Mouse (Mus musculus) fibroblast of lung, adult 2 months (primary cell): ENCODE measurements around the gene Gnat2.

Source experiments
- DNase-seq: peaks from one replicate; pipeline ENCODE4 v3.0.0-alpha.2; 2011; ENCODE audit warnings: low read depth

The Gnat2 gene

DNA sequence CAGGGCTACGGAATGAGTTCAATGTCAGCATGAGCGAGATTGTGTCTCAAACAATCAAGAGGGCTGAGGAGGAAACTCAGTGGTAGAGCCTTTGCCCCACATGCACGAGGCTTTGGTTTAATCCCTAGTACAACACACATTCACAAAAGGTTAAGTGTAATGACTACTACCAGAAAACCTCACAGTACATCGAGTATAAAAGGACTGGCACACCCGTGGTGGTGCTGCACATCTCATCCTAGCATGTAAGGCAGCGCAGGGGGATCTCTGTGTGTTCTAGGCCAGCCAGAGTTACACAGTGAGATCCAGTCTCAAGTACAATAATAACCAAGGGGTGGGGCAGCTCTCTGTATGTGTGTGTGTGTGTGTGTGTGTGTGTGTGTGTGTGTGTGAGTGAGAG, 24.9 kb downstream of the Gnat2 start:
- no peak for DNase-seq

DNA sequence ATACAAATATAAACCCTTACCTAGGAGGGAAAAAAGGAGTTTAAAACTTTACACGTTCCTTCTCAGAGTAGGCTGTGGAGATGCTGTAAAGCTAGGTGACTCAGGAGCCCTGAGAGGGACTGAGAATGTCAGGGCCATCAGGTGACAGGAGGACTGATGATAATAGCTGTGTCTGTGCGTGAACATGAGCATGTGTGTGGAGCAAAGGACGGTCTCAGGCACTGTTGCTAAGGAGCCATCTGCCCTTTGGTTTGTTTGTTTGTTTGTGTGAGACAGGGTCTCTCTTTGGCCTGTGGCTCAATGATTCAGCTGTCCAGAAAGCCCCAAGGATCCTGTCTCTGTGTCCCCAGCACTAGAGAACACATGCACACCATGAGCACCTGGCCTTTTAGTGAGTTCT, 28.5 kb downstream of the Gnat2 start:
- DNase-seq, result no peak

DNA sequence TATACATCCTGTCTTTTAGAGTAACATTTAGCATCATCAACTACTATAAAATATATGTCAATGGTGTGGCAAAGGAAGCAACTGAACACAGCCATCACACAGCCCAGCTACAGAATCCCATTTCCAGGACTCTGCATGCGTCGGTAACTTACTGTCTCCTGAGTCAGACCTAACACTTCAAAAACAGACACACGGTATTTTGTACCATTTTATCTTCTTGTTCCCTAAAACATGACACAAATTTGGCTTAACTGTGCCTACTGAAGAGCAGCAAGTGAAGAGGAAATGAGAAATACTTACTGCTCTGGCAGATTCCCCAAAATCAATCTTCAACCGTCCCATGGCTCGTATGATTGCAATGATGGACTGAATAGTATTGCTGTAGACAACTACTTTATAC, 30.7 kb downstream of the Gnat2 start:
- DNase-seq, result no peak

DNA sequence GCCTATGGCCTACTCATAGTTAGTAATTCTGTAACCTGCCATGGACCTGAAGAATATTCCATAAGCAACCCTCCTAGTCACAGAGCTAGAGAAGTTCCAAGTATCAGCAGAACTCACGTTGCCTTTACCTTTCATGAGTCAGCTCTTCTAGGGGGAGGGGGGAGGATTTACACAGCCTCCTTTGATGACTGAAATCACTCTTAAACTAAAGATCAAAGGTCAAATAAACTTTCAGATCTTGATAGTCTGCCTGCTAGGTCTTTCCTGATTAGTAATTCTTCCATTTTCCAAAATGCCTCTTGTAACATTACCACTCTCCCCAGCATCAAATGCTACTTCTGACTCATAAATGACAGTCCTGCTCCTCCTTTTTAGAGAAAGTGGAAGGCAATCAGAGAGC, 31.5 kb downstream of the Gnat2 start:
- no peak for DNase-seq

DNA sequence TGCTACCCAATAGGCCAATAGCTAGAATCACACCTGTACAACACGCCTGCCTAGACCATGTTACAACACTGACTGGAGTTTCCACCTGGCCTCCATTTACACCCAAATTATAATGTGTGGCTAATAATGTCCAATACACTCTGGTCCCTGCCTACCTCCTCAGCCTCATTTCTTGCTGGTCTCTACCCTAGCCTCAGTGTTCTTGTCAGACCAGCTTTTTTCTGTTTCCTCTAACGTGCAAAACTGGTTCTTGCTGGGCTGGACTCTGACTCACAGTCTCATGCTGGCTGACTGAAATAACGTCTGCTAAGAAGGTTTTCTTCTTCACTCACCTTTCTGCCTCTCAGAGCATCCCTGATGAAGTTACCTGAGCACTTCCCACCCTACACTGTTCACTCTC, 33.7 kb downstream of the Gnat2 start:
- DNase-seq, result no peak

DNA sequence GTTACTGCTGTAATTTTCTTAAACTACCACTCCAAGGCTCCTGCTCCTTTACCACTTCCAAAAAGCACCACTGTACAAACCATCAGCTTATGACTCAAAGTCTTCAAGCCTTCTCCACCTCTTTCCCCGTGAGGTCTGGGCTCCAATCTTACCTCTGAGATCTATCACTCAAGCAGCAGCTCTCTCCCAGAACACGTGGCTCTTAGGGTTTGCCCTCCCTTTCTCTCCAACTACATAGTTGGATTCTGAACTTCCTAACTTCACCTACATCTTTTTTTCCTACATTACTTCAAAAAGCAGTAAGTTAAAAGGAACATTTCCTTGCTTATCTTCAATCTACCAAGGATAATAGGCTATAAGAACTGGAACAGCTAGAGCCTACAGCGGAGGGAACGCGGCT, 35.9 kb downstream of the Gnat2 start:
- no peak for DNase-seq

DNA sequence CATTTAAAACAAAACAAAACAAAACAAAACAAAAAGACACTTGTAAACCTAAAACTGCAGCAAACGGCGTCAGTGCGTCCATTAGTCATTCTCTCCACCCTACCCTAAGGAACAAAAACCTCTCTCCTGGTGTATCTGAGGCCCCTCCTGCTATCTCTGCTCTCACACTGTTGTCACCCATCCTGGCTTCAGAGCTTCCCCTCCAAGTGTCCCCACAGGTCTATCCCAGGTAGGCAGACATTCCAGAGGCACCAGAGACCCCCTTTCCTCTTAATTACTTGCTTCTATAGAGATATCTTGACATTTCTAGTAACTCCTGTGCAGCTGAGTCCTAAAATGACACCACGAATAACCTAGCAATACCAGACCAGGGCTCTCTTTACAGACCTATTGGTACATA, 36.8 kb downstream of the Gnat2 start:
- no peak for DNase-seq

DNA sequence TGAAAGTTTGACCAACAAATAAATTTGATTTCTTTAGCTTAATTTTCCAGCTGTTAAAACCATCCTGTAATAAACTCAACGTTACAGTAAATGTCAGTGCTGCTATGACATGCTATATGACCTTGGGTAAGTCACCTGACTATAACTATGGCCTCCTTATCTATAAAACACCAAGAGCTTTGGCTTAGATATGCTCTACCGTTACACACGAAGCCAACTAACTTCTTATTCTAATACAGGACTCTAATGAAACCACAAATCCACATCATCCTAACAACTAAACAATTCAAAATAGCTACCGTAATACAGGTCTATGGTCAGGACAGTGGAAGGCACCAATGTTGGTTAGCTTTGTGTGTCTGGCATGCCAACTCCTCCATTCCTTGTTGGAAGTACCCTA, 37.2 kb downstream of the Gnat2 start:
- DNase-seq, result no peak

DNA sequence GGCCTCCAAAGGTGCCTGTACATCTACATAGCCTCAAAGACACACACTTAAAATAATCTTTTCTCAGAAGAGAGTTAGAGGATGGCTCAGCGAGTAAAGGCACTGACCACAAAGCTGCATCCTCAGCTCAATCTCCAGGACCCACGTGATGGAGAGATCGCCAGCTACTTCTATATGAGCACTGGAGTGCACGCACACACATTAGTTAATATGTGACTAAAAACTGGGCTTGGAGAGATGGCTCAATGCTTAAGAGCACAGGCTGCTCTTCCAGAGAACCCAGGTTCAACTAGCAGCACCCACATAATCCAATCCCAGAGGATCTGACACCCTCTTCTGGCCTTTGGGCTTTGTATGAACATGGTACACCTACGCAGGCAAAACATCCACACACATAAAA, 38.6 kb downstream of the Gnat2 start:
- DNase-seq, result no peak

DNA sequence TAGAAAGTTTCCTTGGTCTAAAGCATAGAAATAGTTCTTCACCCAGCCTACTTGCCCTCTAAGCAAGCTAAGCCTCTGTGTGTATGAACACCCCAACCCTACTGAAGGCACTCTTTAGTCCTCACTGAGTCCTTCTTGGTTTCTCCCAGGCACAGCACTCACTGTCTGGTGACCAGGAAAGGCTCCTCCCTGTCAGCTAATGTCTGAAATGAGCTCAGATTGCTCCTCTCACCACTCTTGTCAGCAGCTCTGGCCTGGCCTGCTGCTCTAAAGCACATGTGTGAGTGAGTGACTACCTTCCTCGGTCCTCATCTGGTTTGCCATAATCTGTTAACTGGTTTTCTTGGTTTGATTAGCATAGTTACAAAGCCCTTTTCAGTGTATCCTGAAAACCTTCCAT, 39.2 kb downstream of the Gnat2 start:
- no peak for DNase-seq

DNA sequence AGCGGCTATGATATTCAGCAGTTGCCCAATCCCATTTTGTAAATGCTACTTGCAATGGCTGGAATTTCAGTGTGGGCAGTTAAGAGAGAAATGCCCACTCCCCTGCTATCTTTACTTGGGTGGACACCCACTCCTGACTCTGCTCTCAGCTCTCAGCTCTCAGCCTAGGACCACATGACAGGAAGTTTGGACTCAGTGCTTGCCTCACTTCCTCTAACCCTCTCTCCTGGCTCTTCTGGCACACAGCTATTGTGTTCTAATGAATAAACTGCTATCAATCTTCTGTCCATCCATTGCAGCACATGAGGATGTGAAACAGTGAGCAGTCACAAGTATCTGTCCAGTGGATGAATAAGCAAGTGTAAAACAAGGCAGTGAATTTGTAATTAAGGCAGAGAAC, 39.9 kb downstream of the Gnat2 start:
- DNase-seq, result no peak

DNA sequence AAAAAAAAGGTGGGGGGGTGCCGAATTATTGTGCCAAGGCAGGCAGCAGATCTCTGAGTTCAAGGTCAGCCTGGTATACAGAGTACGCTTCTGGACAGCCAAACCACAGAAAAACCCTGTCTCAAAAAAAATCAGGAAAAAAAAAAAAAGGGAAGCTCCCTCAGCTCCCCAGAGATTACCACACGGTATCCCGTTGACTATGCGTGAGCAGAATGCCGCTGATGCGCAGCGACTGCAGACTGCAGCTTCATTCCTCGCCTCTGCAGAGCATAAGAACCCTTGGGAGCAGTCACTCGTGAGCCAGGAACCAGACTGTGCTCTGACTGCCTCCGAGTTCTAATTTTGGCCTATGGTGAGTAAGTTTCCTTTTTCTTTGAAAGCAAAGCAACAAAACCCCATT, 42.1 kb downstream of the Gnat2 start:
- no peak for DNase-seq

DNA sequence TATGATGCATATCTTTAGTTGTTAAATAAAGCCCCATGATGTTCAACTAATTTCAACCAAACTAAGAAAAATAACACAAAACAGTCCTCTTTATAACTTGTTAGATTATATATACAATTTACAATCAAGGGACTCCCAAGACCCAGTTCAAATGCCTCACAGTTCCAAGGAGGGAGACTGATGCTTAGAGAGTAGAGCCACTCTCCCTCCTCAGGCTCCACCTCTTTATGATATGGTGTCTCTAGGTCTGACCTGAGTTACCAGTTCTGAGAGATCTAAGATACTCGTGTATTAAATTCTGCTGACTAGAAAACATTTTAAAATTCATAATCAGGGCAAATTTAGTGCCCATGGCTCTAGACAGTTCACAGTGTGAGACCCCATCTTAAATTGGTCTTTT, 46.5 kb downstream of the Gnat2 start:
- DNase-seq, result no peak

DNA sequence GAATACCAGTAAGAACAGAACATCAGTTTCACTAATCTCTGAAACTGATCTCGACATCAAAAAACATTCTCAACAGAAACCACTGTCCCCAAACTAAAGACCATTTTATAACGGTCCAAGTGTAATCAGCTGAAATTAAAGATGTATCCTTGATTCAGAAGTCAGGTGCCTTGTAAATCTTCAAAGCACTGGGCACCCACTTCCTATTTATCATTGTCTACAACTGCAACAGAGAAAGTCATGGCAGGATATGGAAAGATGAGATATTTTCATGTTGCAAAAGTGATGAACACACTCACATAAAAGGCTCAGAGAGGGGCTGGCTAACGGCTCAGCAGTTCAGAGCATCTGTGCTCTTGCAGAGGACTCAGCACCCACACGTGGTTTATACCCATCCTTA, 48.2 kb downstream of the Gnat2 start:
- no peak for DNase-seq

DNA sequence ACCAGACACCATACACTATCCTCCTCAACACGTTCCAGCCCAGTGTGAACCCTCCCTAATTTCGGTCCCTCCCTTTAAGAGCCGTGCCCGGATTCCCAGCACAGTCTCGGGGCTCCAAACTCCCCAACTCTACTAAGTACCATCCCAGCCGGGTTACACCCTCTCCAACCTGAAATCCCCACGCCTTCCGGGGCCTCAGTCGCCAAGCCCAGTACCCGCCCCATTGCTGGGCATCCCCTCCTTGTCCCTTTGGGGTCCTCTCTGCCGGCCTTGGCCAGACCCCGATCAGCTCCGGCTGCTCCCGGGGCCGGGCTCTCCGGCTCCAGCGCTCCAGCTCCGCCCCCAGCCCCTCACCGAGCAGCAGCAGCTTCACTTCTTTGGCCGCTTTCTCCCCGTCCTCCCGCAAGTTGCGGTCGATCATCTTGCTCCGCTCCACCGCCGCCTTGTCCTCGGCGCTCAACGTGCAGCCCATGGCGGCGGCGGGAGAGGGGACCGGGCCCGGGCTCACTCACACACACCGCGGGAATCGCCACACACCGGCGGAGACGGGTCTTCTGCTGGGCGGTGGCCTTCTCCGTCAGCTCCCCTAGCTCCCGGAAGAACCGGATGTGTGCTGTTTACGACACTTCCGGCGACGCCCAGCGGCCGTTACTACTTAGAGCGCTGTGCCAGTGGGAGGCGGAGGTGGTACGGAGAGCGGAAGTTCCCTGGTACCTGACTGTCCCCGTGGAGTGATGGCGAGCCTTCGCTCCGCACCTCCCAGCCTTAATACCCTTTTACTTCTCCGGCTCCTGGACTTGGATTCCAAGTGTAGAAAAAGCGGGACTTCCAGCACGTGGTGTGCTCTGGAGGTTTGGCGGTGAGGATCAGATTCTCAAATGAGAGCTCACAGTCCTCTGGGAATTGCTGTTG, 53.2 kb downstream of the Gnat2 start, which contains the start of gene Gnai3:
TSS of gene Gnai3 (minus strand) at position 613 of the 912 bp plus-strand sequence.
- DNase-seq, result peak; percentile 79

DNA sequence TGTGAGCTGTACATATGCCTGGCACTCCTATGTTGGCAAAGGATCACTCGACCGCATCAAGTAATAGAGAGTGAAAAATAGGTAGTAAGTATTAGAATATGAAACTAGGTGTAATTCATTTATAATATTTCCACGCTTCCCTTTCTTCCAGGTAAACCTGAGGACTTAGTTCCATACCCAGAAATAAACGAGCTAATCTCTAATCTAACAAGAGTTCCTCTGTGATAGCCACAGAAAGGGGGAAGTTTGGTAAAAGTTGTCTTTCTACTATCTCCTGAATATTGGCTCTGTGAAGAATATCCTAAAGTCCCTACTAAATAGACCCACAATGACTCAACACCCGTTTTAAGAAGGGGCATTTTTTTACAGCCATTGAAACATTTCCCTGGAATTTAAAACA, 54.1 kb downstream of the Gnat2 start:
- DNase-seq, result no peak

DNA sequence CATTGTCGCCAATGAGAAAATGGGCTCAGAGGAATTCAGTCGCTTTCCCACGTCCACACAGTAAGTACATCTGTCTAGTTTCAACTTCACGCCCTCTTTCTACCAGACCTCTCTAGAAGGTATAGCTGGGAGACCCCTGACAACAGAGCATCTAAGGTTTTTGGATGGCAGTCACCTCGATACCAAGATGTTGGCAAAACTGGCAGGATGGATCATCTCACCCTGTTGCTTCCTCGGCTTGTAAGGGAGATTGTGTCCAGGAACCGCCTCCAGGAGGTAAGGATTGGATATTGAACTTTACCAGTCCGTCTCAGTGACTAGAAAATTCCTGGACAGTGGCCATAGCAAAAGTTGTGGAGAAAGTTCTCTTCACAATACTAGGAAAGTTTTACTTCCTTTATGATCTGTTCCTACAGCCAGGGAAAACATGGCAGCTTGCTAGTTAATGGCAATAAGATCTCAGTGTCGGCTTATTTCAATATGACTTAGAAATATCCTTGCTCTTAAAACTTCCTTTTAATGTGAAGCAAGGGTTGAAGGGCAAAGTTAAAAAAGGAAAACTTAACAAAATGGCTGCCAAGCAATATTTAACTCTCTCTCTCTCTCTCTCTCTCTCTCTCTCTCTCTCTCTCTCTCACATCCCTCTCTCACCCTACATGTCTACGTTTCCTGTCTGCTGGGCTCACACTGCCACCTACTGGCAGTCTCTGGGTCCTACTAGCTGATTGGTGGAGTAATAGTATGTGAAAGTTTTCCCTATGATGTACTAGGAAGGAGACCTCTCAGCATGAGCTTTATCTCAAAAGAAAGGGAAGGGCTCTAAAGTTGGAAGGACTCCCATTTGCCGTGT, 55.0 kb downstream of the Gnat2 start:
- peak; percentile 74 for DNase-seq
